Mouse (Mus musculus) ES-Bruce4 (cell line): ENCODE results near the gene Enpp7. TPM values are rescaled to one million over a fixed set of nuclear protein-coding genes. Genes with fewer than 3 reads are reported as not detected.

Experiments
- H3K27ac ChIP-seq: 2 replicates; pipeline ENCODE4 v1.5.1; 2012; ENCODE audit warnings: low read length, inconsistent platforms; ENCODE audit not compliant: insufficient read depth
- H3K27me3 ChIP-seq: 2 replicates; pipeline ENCODE4 v1.6.1; 2012; ENCODE audit warnings: mild to moderate bottlenecking, low read length, inconsistent platforms; ENCODE audit not compliant: control insufficient read depth, poor library complexity, insufficient read depth, severe bottlenecking
- H3K36me3 ChIP-seq: 2 replicates; pipeline ENCODE4 v1.6.1; 2012; ENCODE audit warnings: inconsistent platforms, mild to moderate bottlenecking, low read length, moderate library complexity; ENCODE audit not compliant: control insufficient read depth, poor library complexity, insufficient read depth, severe bottlenecking
- H3K4me1 ChIP-seq: one replicate; pipeline ENCODE4 v1.8.1; 2011; ENCODE audit warnings: low read length; ENCODE audit not compliant: control insufficient read depth, insufficient read depth
- H3K4me3 ChIP-seq: 2 replicates; pipeline ENCODE4 v1.5.1; 2011; ENCODE audit warnings: low read depth, mild to moderate bottlenecking, low read length
- H3K9ac ChIP-seq: 2 replicates; pipeline ENCODE4 v1.6.1; 2012; ENCODE audit warnings: low read depth, mild to moderate bottlenecking, inconsistent platforms; ENCODE audit not compliant: poor library complexity, severe bottlenecking
- H3K9me3 ChIP-seq: replicated peaks from 2 replicates; pipeline ENCODE4 v1.6.1; 2012; ENCODE audit warnings: mild to moderate bottlenecking, low read length, inconsistent platforms; ENCODE audit not compliant: control insufficient read depth, poor library complexity, insufficient read depth, severe bottlenecking
- CTCF ChIP-seq: IDR thresholded peaks from one replicate; pipeline ENCODE4 v1.8.1; 2011; ENCODE audit warnings: low read depth, low read length
- EP300 ChIP-seq: IDR thresholded peaks from 2 replicates; pipeline ENCODE4 v1.6.1; 2011; ENCODE audit warnings: low read depth, low read length; ENCODE audit not compliant: insufficient read depth
- POLR2A ChIP-seq: IDR thresholded peaks from one replicate; pipeline ENCODE4 v1.8.1; 2011; ENCODE audit warnings: low read length; ENCODE audit not compliant: insufficient read depth
- polyA plus RNA-seq: library from polyadenylated mRNA; stranded (reverse); fragments of >200 nt; gene quantifications from 2 replicates; pipeline ENCODE4 v1.2.4, GENCODE M21; 2011; ENCODE audit warnings: low read depth; ENCODE audit not compliant: missing spikeins, insufficient read depth, insufficient read length

The Enpp7 gene
- polyA plus RNA-seq, 1 experiment = not detected

- TF ChIP-seq POLR2A = no peak
- TF ChIP-seq EP300 = no peak
- TF ChIP-seq CTCF = no peak
- no peak overlapping the region for H3K4me3 ChIP-seq
- H3K27ac ChIP-seq = no peak overlapping the region
- no peaks in the 10 kb centered on the region for H3K9me3 ChIP-seq
- H3K27me3 ChIP-seq = no peaks in the 10 kb centered on the region
- no peaks in the 10 kb centered on the region for H3K36me3 ChIP-seq
- no peaks in the 10 kb centered on the region for H3K4me1 ChIP-seq
- H3K9ac ChIP-seq = no peak overlapping the region
Observed at GRCm38 (mm10) chr11:118972431-118973377, 15.3 kb upstream of the Enpp7 start.

GRCm38 (mm10) chr11:118974340-118974739, 13.6 kb upstream of the Enpp7 start:
- H3K27ac ChIP-seq = no peak overlapping the region
- H3K36me3 ChIP-seq = no peaks in the 10 kb centered on the region
- no peak overlapping the region for H3K9ac ChIP-seq
- H3K27me3 ChIP-seq = no peaks in the 10 kb centered on the region
- H3K9me3 ChIP-seq = no peaks in the 10 kb centered on the region
- TF ChIP-seq EP300 (no peak), CTCF (no peak), POLR2A (no peak)
- no peak overlapping the region for H3K4me3 ChIP-seq
- H3K4me1 ChIP-seq = no peaks in the 10 kb centered on the region

GRCm38 (mm10) chr11:118975427-118975826, 12.6 kb upstream of the Enpp7 start:
- Histone ChIP-seq H3K27ac (no peak overlapping the region), H3K9me3 (no peaks in the 10 kb centered on the region), H3K27me3 (no peaks in the 10 kb centered on the region), H3K36me3 (no peaks in the 10 kb centered on the region), H3K4me3 (no peak overlapping the region), H3K4me1 (no peaks in the 10 kb centered on the region), H3K9ac (no peak overlapping the region)
- no peak for TF ChIP-seq POLR2A
- peak; percentile 77 for TF ChIP-seq CTCF

- Histone ChIP-seq H3K27me3 (no peaks in the 10 kb centered on the region), H3K9me3 (no peaks in the 10 kb centered on the region), H3K4me3 (no peak overlapping the region), H3K27ac (no peak overlapping the region), H3K4me1 (no peaks in the 10 kb centered on the region), H3K36me3 (no peaks in the 10 kb centered on the region), H3K9ac (no peak overlapping the region)
- TF ChIP-seq POLR2A (no peak), CTCF (no peak), EP300 (no peak)
Observed at GRCm38 (mm10) chr11:118975917-118976316, 12.1 kb upstream of the Enpp7 start.

GRCm38 (mm10) chr11:118980388-118980787, 7.6 kb upstream of the Enpp7 start:
- H3K27me3 ChIP-seq = no peaks in the 10 kb centered on the region
- no peak for TF ChIP-seq CTCF
- TF ChIP-seq POLR2A = no peak
- no peak for TF ChIP-seq EP300
- no peak overlapping the region for H3K27ac ChIP-seq
- H3K9me3 ChIP-seq = no peaks in the 10 kb centered on the region
- H3K36me3 ChIP-seq = no peaks in the 10 kb centered on the region
- H3K4me3 ChIP-seq = no peak overlapping the region
- H3K4me1 ChIP-seq = no peaks in the 10 kb centered on the region
- no peak overlapping the region for H3K9ac ChIP-seq

- TF ChIP-seq EP300 = no peak
- TF ChIP-seq CTCF = no peak
- no peak for TF ChIP-seq POLR2A
- no peak overlapping the region for H3K27ac ChIP-seq
Observed at GRCm38 (mm10) chr11:118981012-118981776, 6.8 kb upstream of the Enpp7 start.

More at GRCm38 (mm10) chr11:118981012-118981776, 6.8 kb upstream of the Enpp7 start:
- no peaks in the 10 kb centered on the region for H3K4me1 ChIP-seq
- no peaks in the 10 kb centered on the region for H3K9me3 ChIP-seq
- H3K9ac ChIP-seq = no peak overlapping the region
- H3K27me3 ChIP-seq = no peaks in the 10 kb centered on the region
- no peak overlapping the region for H3K4me3 ChIP-seq
- H3K36me3 ChIP-seq = no peaks in the 10 kb centered on the region
